Mouse (Mus musculus) ES-E14 (cell line): ENCODE data around the gene Minpp1. TPM values are rescaled to one million over a fixed set of nuclear protein-coding genes. Genes with fewer than 3 reads are reported as not detected.

ENCODE experiments used
- DNase-seq: peaks from one replicate; pipeline ENCODE4 v3.0.0-alpha.2; 2013; ENCODE audit warnings: low read depth, low spot score
- H3K27ac ChIP-seq: 2 replicates; pipeline ENCODE4 v1.5.1; 2012; ENCODE audit warnings: low read depth, mild to moderate bottlenecking, low read length, moderate library complexity, mixed read lengths; ENCODE audit not compliant: poor library complexity, insufficient read depth, severe bottlenecking
- H3K36me3 ChIP-seq: 2 replicates; pipeline ENCODE4 v1.6.1; 2012; ENCODE audit warnings: mild to moderate bottlenecking, low read length, moderate library complexity, mixed read lengths; ENCODE audit not compliant: control insufficient read depth, poor library complexity, insufficient read depth, severe bottlenecking
- H3K4me1 ChIP-seq, 2 experiments: fragments of 150-350 bp in 1 of 2; sonication (generic) in 1 of 2; 2 replicates each; pipeline ENCODE4 v1.6.1; 2012; ENCODE audit warnings: low read length in 2 of 2, mild to moderate bottlenecking in 1 of 2, mixed read lengths in 1 of 2; ENCODE audit not compliant: control insufficient read depth in 2 of 2, insufficient read depth in 2 of 2, poor library complexity in 1 of 2
- H3K4me3 ChIP-seq, 2 experiments: fragments of 150-350 bp in 1 of 2; sonication (generic) in 1 of 2; 2 replicates each; pipeline ENCODE4 v1.5.1; 2012; ENCODE audit warnings: low read length in 2 of 2, low read depth in 1 of 2, mild to moderate bottlenecking in 1 of 2, mixed read lengths in 1 of 2; ENCODE audit not compliant: insufficient read depth in 1 of 2, poor library complexity in 1 of 2, severe bottlenecking in 1 of 2
- H3K9ac ChIP-seq: 2 replicates; pipeline ENCODE4 v1.6.1; 2012; ENCODE audit warnings: low read depth, mild to moderate bottlenecking, low read length, mixed read lengths; ENCODE audit not compliant: poor library complexity, insufficient read depth, severe bottlenecking
- H3K9me3 ChIP-seq: fragments of 150-350 bp; sonication (generic); 2 replicates; pipeline ENCODE4 v1.6.1; 2012; ENCODE audit warnings: low read depth, mild to moderate bottlenecking, low read length; ENCODE audit not compliant: control insufficient read depth, insufficient read depth
- CHD2 ChIP-seq: IDR thresholded peaks from 2 replicates; pipeline ENCODE4 v1.6.1; 2014; ENCODE audit warnings: mild to moderate bottlenecking, low read depth, low read length, inconsistent platforms
- HCFC1 ChIP-seq: IDR thresholded peaks from 2 replicates; pipeline ENCODE4 v1.6.1; 2012; ENCODE audit warnings: low read length, inconsistent platforms, borderline replicate concordance; ENCODE audit not compliant: insufficient read depth
- MAFK ChIP-seq: IDR thresholded peaks from 2 replicates; pipeline ENCODE4 v1.6.1; 2014; ENCODE audit warnings: mild to moderate bottlenecking, low read depth, low read length, inconsistent platforms; ENCODE audit not compliant: insufficient read depth
- ZC3H11A ChIP-seq: IDR thresholded peaks from 2 replicates; pipeline ENCODE4 v1.6.1; 2012; ENCODE audit warnings: low read depth, mild to moderate bottlenecking, inconsistent platforms, low read length, borderline replicate concordance
- ZNF384 ChIP-seq: IDR thresholded peaks from 2 replicates; pipeline ENCODE4 v1.6.1; 2012; ENCODE audit warnings: low read depth, low read length, inconsistent platforms
- in situ Hi-C, 2 experiments: fragments of 600-800 bp; cut with MboI; formaldehyde crosslinking; loops; one replicate each; pipeline ENCODE4 v1.15.1; 2025; ENCODE audit warnings: low sequenced_read_pairs in 2 of 2, inconsistent platforms in 1 of 2; ENCODE audit not compliant: unreplicated experiment in 2 of 2
- total RNA-seq: library from RNA; depleted of rRNA; stranded (reverse); fragments of 300-350 nt; gene quantifications from 2 replicates; pipeline ENCODE4 v1.2.3, GENCODE M21; 2012

Minpp1 gene
- total RNA-seq, 1 experiment: 60.8 TPM

- no peak for DNase-seq
- Histone ChIP-seq H3K27ac (no peak overlapping the region), H3K4me1 (peaks cover 16% of the 10 kb centered on the region in 2 experiments), H3K9ac (no peak overlapping the region), H3K36me3 (no peaks in the 10 kb centered on the region), H3K9me3 (no peaks in the 10 kb centered on the region), H3K4me3 (no peak overlapping the region)
- TF ChIP-seq CHD2: no peak
- TF ChIP-seq ZNF384: no peak
- TF ChIP-seq MAFK: no peak
- no peak for TF ChIP-seq ZC3H11A
- no peak for TF ChIP-seq HCFC1
- in situ Hi-C loops: loop anchor here in 1 of 2 experiments (25.0 kb wide), 1 partner anchor 164 kb away; no protein-coding TSS in a partner anchor
Observed at GRCm38 (mm10) chr19:32522753-32523307, 37.3 kb downstream of the Minpp1 start.

GRCm38 (mm10) chr19:32523769-32524515 is 38.4 kb downstream of the Minpp1 start:
- H3K4me1 ChIP-seq: peaks cover 16% of the 10 kb centered on the region in 2 experiments
- 0 out of 2 replicates have a peak overlapping the region, but pooled peaks have one; percentile 49 for H3K27ac ChIP-seq
- peak; percentile 72 for TF ChIP-seq ZNF384
- TF ChIP-seq ZC3H11A: no peak
- peak; percentile 84 for TF ChIP-seq MAFK
- H3K4me3 ChIP-seq: no peak overlapping the region
- DNase-seq: peak; percentile 46
- H3K36me3 ChIP-seq: no peaks in the 10 kb centered on the region
- in situ Hi-C loops: loop anchor here in 1 of 2 experiments (25.0 kb wide), 1 partner anchor 163 kb away; no protein-coding TSS in a partner anchor
- H3K9ac ChIP-seq: no peak overlapping the region
- H3K9me3 ChIP-seq: no peaks in the 10 kb centered on the region

- no peak for DNase-seq
- no peaks in the 10 kb centered on the region for H3K9me3 ChIP-seq
- in situ Hi-C loops: loop anchor here in 1 of 2 experiments (25.0 kb wide), 1 partner anchor 163 kb away; no protein-coding TSS in a partner anchor
- H3K4me3 ChIP-seq: no peak overlapping the region
- no peak overlapping the region for H3K9ac ChIP-seq
- peaks cover 16% of the 10 kb centered on the region in 2 experiments for H3K4me1 ChIP-seq
- H3K36me3 ChIP-seq: no peaks in the 10 kb centered on the region
- H3K27ac ChIP-seq: no peak overlapping the region
- TF ChIP-seq MAFK: no peak
Observed at GRCm38 (mm10) chr19:32524516-32524860, 38.9 kb downstream of the Minpp1 start.

GRCm38 (mm10) chr19:32527139-32527538 is 41.6 kb downstream of the Minpp1 start:
- in situ Hi-C loops: no loop called here
- TF ChIP-seq ZNF384 (no peak), MAFK (no peak), HCFC1 (no peak), ZC3H11A (no peak), CHD2 (no peak)
- H3K36me3 ChIP-seq: no peaks in the 10 kb centered on the region
- H3K4me1 ChIP-seq: peaks cover 16% of the 10 kb centered on the region in 2 experiments
- DNase-seq: no peak
- no peak overlapping the region for H3K27ac ChIP-seq
- H3K9ac ChIP-seq: no peak overlapping the region
- H3K4me3 ChIP-seq: no peak overlapping the region
- H3K9me3 ChIP-seq: no peaks in the 10 kb centered on the region

GRCm38 (mm10) chr19:32528723-32529122 is 43.2 kb downstream of the Minpp1 start:
- Histone ChIP-seq H3K9me3 (no peaks in the 10 kb centered on the region), H3K36me3 (no peaks in the 10 kb centered on the region), H3K9ac (no peak overlapping the region), H3K27ac (no peak overlapping the region), H3K4me1 (peaks cover 4 to 8% of the 10 kb centered on the region in 2 experiments), H3K4me3 (no peak overlapping the region)
- DNase-seq: no peak
- in situ Hi-C loops: no loop called here
- TF ChIP-seq ZC3H11A (no peak), MAFK (no peak), HCFC1 (no peak), ZNF384 (no peak), CHD2 (no peak)
